Mouse (Mus musculus) forebrain, embryonic 14.5 days (tissue): ENCODE measurements at regions not wholly inside any gene's neighbourhood (a gene's known extent, or its start where the extent isn't known, plus 50 kb on each side); places are given as distances from the start of the nearest gene placed in this dataset.
A peak's percentile ranks its signal among the peaks of the same experiment; 100 is the strongest.

Source experiments
- ATAC-seq: fragments of 200-750 bp; cut with Nextera tagmentation; 2 replicates; pipeline ENCODE4 v1.8.0; 2017; ENCODE audit warnings: mild to moderate bottlenecking, moderate library complexity
- DNase-seq: peaks from one replicate; pipeline ENCODE4 v3.0.0-alpha.2; 2015; ENCODE audit warnings: low spot score
- H3K27ac ChIP-seq: fragments of 300-500 bp; sonication (generic); 2 replicates; pipeline ENCODE4 v1.5.1; 2014; ENCODE audit warnings: low read depth, mild to moderate bottlenecking, control low read depth, low read length, moderate library complexity
- H3K27me3 ChIP-seq: fragments of 300-500 bp; sonication (generic); replicated peaks from 2 replicates; pipeline ENCODE4 v1.6.1; 2014; ENCODE audit warnings: low read length, control low read depth, mixed read lengths; ENCODE audit not compliant: control insufficient read depth, insufficient read depth
- H3K36me3 ChIP-seq: fragments of 300-500 bp; sonication (generic); 2 replicates; pipeline ENCODE4 v1.6.1; 2014; ENCODE audit warnings: low read length, control low read depth; ENCODE audit not compliant: control insufficient read depth, insufficient read depth
- H3K4me1 ChIP-seq: fragments of 300-500 bp; sonication (generic); 2 replicates; pipeline ENCODE4 v1.6.1; 2014; ENCODE audit warnings: antibody characterized with exemption, low read length, control low read depth; ENCODE audit not compliant: control insufficient read depth, insufficient read depth
- H3K4me2 ChIP-seq: fragments of 300-500 bp; sonication (generic); 2 replicates; pipeline ENCODE4 v1.6.1; 2014; ENCODE audit warnings: mild to moderate bottlenecking, control low read depth, low read length
- H3K4me3 ChIP-seq: fragments of 300-500 bp; sonication (generic); 2 replicates; pipeline ENCODE4 v1.5.1; 2014; ENCODE audit warnings: low read depth, low read length, control low read depth
- H3K9ac ChIP-seq: fragments of 300-500 bp; sonication (generic); 2 replicates; pipeline ENCODE4 v1.6.1; 2014; ENCODE audit warnings: mild to moderate bottlenecking, low read length, control low read depth, moderate library complexity
- H3K9me3 ChIP-seq: fragments of 300-500 bp; sonication (generic); replicated peaks from 2 replicates; pipeline ENCODE4 v1.6.1; 2016; ENCODE audit warnings: low read length, control low read depth, mixed read lengths; ENCODE audit not compliant: control insufficient read depth
- WGBS: fragments of 180-500 bp; shearing (Covaris S2); extraction: QIAGEN DNeasy Blood & Tissue Kit; methylation state at CpG from one replicate; pipeline ENCODE4 v1.1.7; 2014; 5-methylcytosine and 5-hydroxymethylcytosine counted together

GRCm38 (mm10) chr4:4510180-4510920 is 282.8 kb downstream of the Impad1 start:
- Histone ChIP-seq H3K9me3 (no peaks in the 10 kb centered on the region), H3K9ac (no peak overlapping the region), H3K4me2 (no peak overlapping the region), H3K4me3 (no peak overlapping the region), H3K27me3 (no peaks in the 10 kb centered on the region), H3K4me1 (no peaks in the 10 kb centered on the region), H3K36me3 (no peaks in the 10 kb centered on the region), H3K27ac (no peak overlapping the region)
- WGBS: 88% methylated on average over 2 of the region's 2 CpGs
- DNase-seq: no peak
- ATAC-seq: no peak

GRCm38 (mm10) chr4:4509296-4509695 is 283.9 kb downstream of the Impad1 start:
- Histone ChIP-seq H3K27ac (no peak overlapping the region), H3K9ac (no peak overlapping the region), H3K4me1 (no peaks in the 10 kb centered on the region), H3K4me2 (no peak overlapping the region), H3K9me3 (no peaks in the 10 kb centered on the region), H3K4me3 (no peak overlapping the region), H3K36me3 (no peaks in the 10 kb centered on the region), H3K27me3 (no peaks in the 10 kb centered on the region)
- WGBS: 90% methylated on average over 3 of the region's 3 CpGs
- ATAC-seq (no peak), DNase-seq (no peak)

- H3K36me3 ChIP-seq: no peaks in the 10 kb centered on the region
- no peaks in the 10 kb centered on the region for H3K9me3 ChIP-seq
- no peaks in the 10 kb centered on the region for H3K4me1 ChIP-seq
- no peak for DNase-seq
- no peak overlapping the region for H3K4me3 ChIP-seq
- WGBS: 88% methylated on average over 1 of the region's 1 CpGs
- no peak overlapping the region for H3K9ac ChIP-seq
- no peak for ATAC-seq
- no peak overlapping the region for H3K27ac ChIP-seq
- H3K27me3 ChIP-seq: no peaks in the 10 kb centered on the region
- no peak overlapping the region for H3K4me2 ChIP-seq
These were observed 296.0 kb downstream of the Impad1 start for GRCm38 (mm10) chr4:4497199-4497598.

GRCm38 (mm10) chr4:4496181-4496580 is 297.0 kb downstream of the Impad1 start:
- Histone ChIP-seq H3K9ac (no peak overlapping the region), H3K27me3 (no peaks in the 10 kb centered on the region), H3K4me1 (no peaks in the 10 kb centered on the region), H3K4me2 (no peak overlapping the region), H3K9me3 (no peaks in the 10 kb centered on the region), H3K36me3 (no peaks in the 10 kb centered on the region), H3K27ac (no peak overlapping the region), H3K4me3 (no peak overlapping the region)
- 10% methylated on average over 4 of the region's 4 CpGs for WGBS
- DNase-seq: no peak
- ATAC-seq: no peak

- Histone ChIP-seq H3K9me3 (no peaks in the 10 kb centered on the region), H3K36me3 (no peaks in the 10 kb centered on the region), H3K4me3 (no peak overlapping the region), H3K9ac (no peak overlapping the region), H3K27ac (no peak overlapping the region), H3K27me3 (no peaks in the 10 kb centered on the region), H3K4me1 (no peaks in the 10 kb centered on the region), H3K4me2 (no peak overlapping the region)
- DNase-seq (peak; percentile 46), ATAC-seq (peak; percentile 37; the same call in 1 of the 2 replicates)
- WGBS: 30% methylated on average over 4 of the region's 4 CpGs
These were observed 327.9 kb downstream of the Impad1 start for GRCm38 (mm10) chr4:4465169-4465714.

GRCm38 (mm10) chr4:4464130-4464700 is 328.9 kb downstream of the Impad1 start:
- WGBS: 72% methylated on average over 4 of the region's 4 CpGs
- Histone ChIP-seq H3K4me3 (no peak overlapping the region), H3K9ac (no peak overlapping the region), H3K27me3 (no peaks in the 10 kb centered on the region), H3K9me3 (no peaks in the 10 kb centered on the region), H3K4me2 (no peak overlapping the region), H3K36me3 (no peaks in the 10 kb centered on the region), H3K27ac (no peak overlapping the region), H3K4me1 (no peaks in the 10 kb centered on the region)
- no peak for ATAC-seq
- no peak for DNase-seq

GRCm38 (mm10) chr4:4459258-4459657 is 333.9 kb downstream of the Impad1 start:
- Histone ChIP-seq H3K4me3 (no peak overlapping the region), H3K9me3 (no peaks in the 10 kb centered on the region), H3K27ac (no peak overlapping the region), H3K4me1 (no peaks in the 10 kb centered on the region), H3K36me3 (no peaks in the 10 kb centered on the region), H3K27me3 (no peaks in the 10 kb centered on the region), H3K9ac (no peak overlapping the region), H3K4me2 (no peak overlapping the region)
- 63% methylated on average over 9 of the region's 9 CpGs for WGBS
- ATAC-seq (no peak), DNase-seq (no peak)

GRCm38 (mm10) chr4:4450104-4450503 is 343.1 kb downstream of the Impad1 start:
- Histone ChIP-seq H3K4me3 (no peak overlapping the region), H3K4me1 (no peaks in the 10 kb centered on the region), H3K27me3 (no peaks in the 10 kb centered on the region), H3K9me3 (no peaks in the 10 kb centered on the region), H3K27ac (no peak overlapping the region), H3K9ac (no peak overlapping the region), H3K4me2 (no peak overlapping the region), H3K36me3 (no peaks in the 10 kb centered on the region)
- no peak for DNase-seq
- 97% methylated on average over 1 of the region's 1 CpGs for WGBS
- ATAC-seq: no peak

- H3K36me3 ChIP-seq: no peaks in the 10 kb centered on the region
- DNase-seq (no peak), ATAC-seq (no peak)
- H3K27me3 ChIP-seq: no peaks in the 10 kb centered on the region
- no peaks in the 10 kb centered on the region for H3K9me3 ChIP-seq
- no peak overlapping the region for H3K4me2 ChIP-seq
- WGBS: 87% methylated on average over 2 of the region's 2 CpGs
- H3K4me1 ChIP-seq: no peaks in the 10 kb centered on the region
- no peak overlapping the region for H3K27ac ChIP-seq
- H3K4me3 ChIP-seq: no peak overlapping the region
- H3K9ac ChIP-seq: no peak overlapping the region
These were observed 350.5 kb downstream of the Impad1 start for GRCm38 (mm10) chr4:4442650-4443049.
